In genomic region chr8:71468001-71468400, GRCm38 (mm10) we compare ENCODE assay signal across 23 mouse cellular contexts. TPM values are rescaled to one million over a fixed set of nuclear protein-coding genes. Genes with fewer than 3 reads are reported as not detected.
A peak's percentile ranks its signal among the peaks of the same experiment; 100 is the strongest.
DNase-seq lines count a peak whose midpoint lies in the region; ATAC-seq and TF ChIP-seq lines count a peak whose summit lies in the region.
"Had no signal": no experiment of that assay in that cellular context is flagged by ENCODE, and none has a peak within 500 bp of the region (broad histone marks: within the 10 kb centered on the region; RNA-seq: fewer than 3 reads in every experiment).

No protein-coding gene starts in this region.

- no peaks in the 10 kb centered on the region for H3K27me3 ChIP-seq in hindbrain, embryonic 10.5 days (ENCODE audit: insufficient read depth, poor library complexity, severe bottlenecking)
- H3K27me3 ChIP-seq in hindbrain, embryonic 12.5 days, result no peaks in the 10 kb centered on the region
- no peaks in the 10 kb centered on the region for H3K27me3 ChIP-seq in liver, embryonic 15.5 days
- no peaks in the 10 kb centered on the region for H3K27me3 ChIP-seq in liver, embryonic 12.5 days (replicated peaks)
- H3K27me3 ChIP-seq in testis, adult 2 months (ENCODE audit: control insufficient read depth, insufficient read depth, low read length), result no peaks in the 10 kb centered on the region
- H3K27me3 ChIP-seq: embryonic facial prominence, embryonic 15.5 days; forebrain, embryonic 13.5 days; heart, embryonic 15.5 days; hindbrain, embryonic 13.5 days; lung, embryonic 15.5 days had no signal

- peak; percentile 15 for DNase-seq in cerebellum, adult 11 months
- DNase-seq in hindbrain, embryonic 10.5 days (ENCODE audit: low spot score), result no peak
- DNase-seq in testis, postnatal 10 days (ENCODE audit: low spot score), result no peak
- DNase-seq: adrenal gland, adult 8-10 months; gastrocnemius, postnatal 10 days; kidney, adult 2 months; kidney, postnatal 10 days; liver; thymus, postnatal 14 days had no signal

- H3K4me1 ChIP-seq in hindbrain, embryonic 10.5 days (replicated peaks), result peaks cover 46% of the 10 kb centered on the region
- peaks cover 32% of the 10 kb centered on the region for H3K4me1 ChIP-seq in hindbrain, embryonic 12.5 days
- H3K4me1 ChIP-seq in liver, embryonic 15.5 days (replicated peaks), result peaks cover 51% of the 10 kb centered on the region
- H3K4me1 ChIP-seq in liver, embryonic 12.5 days, result peaks cover 51% of the 10 kb centered on the region
- H3K4me1 ChIP-seq in testis, adult 2 months (ENCODE audit: control insufficient read depth, insufficient read depth, low read length), result peaks cover 21% of the 10 kb centered on the region

- H3K4me2 ChIP-seq in hindbrain, embryonic 12.5 days (replicated peaks), result no peak overlapping the region
- 0 out of 2 replicates have a peak overlapping the region, but pooled peaks have one; percentile 60 for H3K4me2 ChIP-seq in liver, embryonic 15.5 days
- H3K4me2 ChIP-seq in liver, embryonic 12.5 days, result no peak overlapping the region

- TF ChIP-seq CTCF in testis, adult 2 months (IDR thresholded peaks at IDR 0.05; ENCODE audit: control insufficient read depth, insufficient read depth, insufficient replicate concordance, low read depth, low read length), result no peak

- 93% methylated on average over 1 of the region's 1 CpGs for WGBS in hindbrain, embryonic 10.5 days
- 88% methylated on average over 1 of the region's 1 CpGs for WGBS in hindbrain, embryonic 12.5 days
- 66% methylated on average over 1 of the region's 1 CpGs for WGBS in liver, embryonic 15.5 days (ENCODE audit: insufficient replicate concordance)
- 64% methylated on average over 1 of the region's 1 CpGs for WGBS in liver, embryonic 12.5 days (ENCODE audit: insufficient replicate concordance)

- no peak overlapping the region for H3K9ac ChIP-seq in hindbrain, embryonic 12.5 days
- H3K9ac ChIP-seq in liver, embryonic 15.5 days, result no peak overlapping the region
- no peak overlapping the region for H3K9ac ChIP-seq in liver, embryonic 12.5 days
- H3K9ac ChIP-seq: embryonic facial prominence, embryonic 15.5 days; forebrain, embryonic 13.5 days; heart, embryonic 15.5 days; hindbrain, embryonic 13.5 days; lung, embryonic 15.5 days had no signal

- H3K36me3 ChIP-seq in hindbrain, embryonic 10.5 days, result peaks cover 41% of the 10 kb centered on the region
- H3K36me3 ChIP-seq in hindbrain, embryonic 12.5 days, result peaks cover 20% of the 10 kb centered on the region
- peaks cover 33% of the 10 kb centered on the region for H3K36me3 ChIP-seq in liver, embryonic 15.5 days (replicated peaks)
- H3K36me3 ChIP-seq in liver, embryonic 12.5 days, result peaks cover 45% of the 10 kb centered on the region
- H3K36me3 ChIP-seq in testis, adult 2 months (ENCODE audit: control insufficient read depth, insufficient read depth, low read length), result no peaks in the 10 kb centered on the region

- no peaks in the 10 kb centered on the region for H3K9me3 ChIP-seq in hindbrain, embryonic 10.5 days
- no peaks in the 10 kb centered on the region for H3K9me3 ChIP-seq in hindbrain, embryonic 12.5 days (replicated peaks)
- H3K9me3 ChIP-seq in liver, embryonic 15.5 days (replicated peaks), result no peaks in the 10 kb centered on the region
- no peaks in the 10 kb centered on the region for H3K9me3 ChIP-seq in liver, embryonic 12.5 days (replicated peaks)
- H3K9me3 ChIP-seq: embryonic facial prominence, embryonic 10.5 days; embryonic facial prominence, embryonic 15.5 days; forebrain, embryonic 13.5 days; G1E; heart, embryonic 10.5 days; heart, embryonic 15.5 days; hindbrain, embryonic 13.5 days; lung, embryonic 15.5 days; midbrain, embryonic 10.5 days had no signal

- no peak for TF ChIP-seq POLR2A in testis, adult 2 months (IDR thresholded peaks at IDR 0.05; ENCODE audit: control insufficient read depth, low read depth, low read length)

- no peak for ATAC-seq in cerebellum, adult (ENCODE audit: insufficient number of reproducible peaks, low FRiP score, low TSS enrichment)
- ATAC-seq in hindbrain, embryonic 12.5 days (ENCODE audit: low FRiP score), result no peak
- no peak for ATAC-seq in liver, embryonic 15.5 days (ENCODE audit: insufficient read depth)
- no peak for ATAC-seq in liver, embryonic 12.5 days

- H3K4me3 ChIP-seq in hindbrain, embryonic 10.5 days, result 0 out of 2 replicates have a peak overlapping the region, but pooled peaks have one; percentile 2
- no peak overlapping the region for H3K4me3 ChIP-seq in hindbrain, embryonic 12.5 days
- no peak overlapping the region for H3K4me3 ChIP-seq in liver, embryonic 15.5 days (replicated peaks)
- no peak overlapping the region for H3K4me3 ChIP-seq in liver, embryonic 12.5 days
- peak overlapping the region; percentile 88; the same call in 1 of the 2 replicates for H3K4me3 ChIP-seq in testis, adult 2 months (ENCODE audit: control insufficient read depth, low read depth, low read length)

- no peak overlapping the region for H3K27ac ChIP-seq in hindbrain, embryonic 10.5 days
- no peak overlapping the region for H3K27ac ChIP-seq in hindbrain, embryonic 12.5 days
- no peak overlapping the region for H3K27ac ChIP-seq in liver, embryonic 15.5 days (replicated peaks)
- H3K27ac ChIP-seq in liver, embryonic 12.5 days, result no peak overlapping the region
- H3K27ac ChIP-seq in testis, adult 2 months (ENCODE audit: control insufficient read depth, insufficient read depth, low read depth, low read length), result no peak overlapping the region
- H3K27ac ChIP-seq: embryonic facial prominence, embryonic 15.5 days; heart, embryonic 15.5 days; lung, embryonic 15.5 days had no signal

RNA-seq across cellular contexts. Expression of gene Dda1, which starts 1.0 kb away (rescaled TPM):
- polyA plus RNA-seq in hindbrain, embryonic 10.5 days (2016; fragmentation: Nextera tagmentation; extraction: Ambion mirVana), result 147 and 169 TPM in 2 replicates
- 155 and 161 TPM in 2 replicates for polyA plus RNA-seq in hindbrain, embryonic 12.5 days (2016; fragmentation: Nextera tagmentation; extraction: Ambion mirVana)
- 38.3 and 42.6 TPM in 2 replicates for polyA plus RNA-seq in liver, embryonic 15.5 days (2015; fragmentation: Nextera tagmentation; extraction: Ambion mirVana)
- polyA plus RNA-seq in liver, embryonic 12.5 days (2016; fragmentation: Nextera tagmentation; extraction: Ambion mirVana), result 60.6 and 63.1 TPM in 2 replicates
- 136 and 152 TPM in 2 replicates for polyA plus RNA-seq in testis, adult 2 months (2012; rRNA removed)

RNA-seq across cellular contexts. Expression of gene Mrpl34, which starts 3.2 kb away (rescaled TPM):
- 221 and 249 TPM in 2 replicates for polyA plus RNA-seq in hindbrain, embryonic 10.5 days (2016; fragmentation: Nextera tagmentation; extraction: Ambion mirVana)
- 194 and 214 TPM in 2 replicates for polyA plus RNA-seq in hindbrain, embryonic 12.5 days (2016; fragmentation: Nextera tagmentation; extraction: Ambion mirVana)
- 81.2 and 96.6 TPM in 2 replicates for polyA plus RNA-seq in liver, embryonic 15.5 days (2015; fragmentation: Nextera tagmentation; extraction: Ambion mirVana)
- polyA plus RNA-seq in liver, embryonic 12.5 days (2016; fragmentation: Nextera tagmentation; extraction: Ambion mirVana), result 168 and 173 TPM in 2 replicates
- polyA plus RNA-seq in testis, adult 2 months (2012; rRNA removed), result 14.2 and 19.5 TPM in 2 replicates

RNA-seq across cellular contexts. Expression of gene Abhd8, which starts 4.5 kb away (rescaled TPM):
- 76.3 and 88.4 TPM in 2 replicates for polyA plus RNA-seq in hindbrain, embryonic 10.5 days (2016; fragmentation: Nextera tagmentation; extraction: Ambion mirVana)
- polyA plus RNA-seq in hindbrain, embryonic 12.5 days (2016; fragmentation: Nextera tagmentation; extraction: Ambion mirVana), result 107 and 108 TPM in 2 replicates
- polyA plus RNA-seq in liver, embryonic 15.5 days (2015; fragmentation: Nextera tagmentation; extraction: Ambion mirVana), result 9.1 and 9.2 TPM in 2 replicates
- 16.0 and 17.4 TPM in 2 replicates for polyA plus RNA-seq in liver, embryonic 12.5 days (2016; fragmentation: Nextera tagmentation; extraction: Ambion mirVana)
- 231 and 283 TPM in 2 replicates for polyA plus RNA-seq in testis, adult 2 months (2012; rRNA removed)

RNA-seq across cellular contexts. Expression of gene Ano8, which starts 17.8 kb away (rescaled TPM):
- 3.3 and 6.8 TPM in 2 replicates for polyA plus RNA-seq in hindbrain, embryonic 10.5 days (2016; fragmentation: Nextera tagmentation; extraction: Ambion mirVana)
- 18.0 and 19.6 TPM in 2 replicates for polyA plus RNA-seq in hindbrain, embryonic 12.5 days (2016; fragmentation: Nextera tagmentation; extraction: Ambion mirVana)
- polyA plus RNA-seq in liver, embryonic 15.5 days (2015; fragmentation: Nextera tagmentation; extraction: Ambion mirVana), result 0.15 and 0.20 TPM in 2 replicates
- polyA plus RNA-seq in liver, embryonic 12.5 days (2016; fragmentation: Nextera tagmentation; extraction: Ambion mirVana), result 1.2 TPM in 2 replicates
- 0.99 and 1.2 TPM in 2 replicates for polyA plus RNA-seq in testis, adult 2 months (2012; rRNA removed)

RNA-seq across cellular contexts. Expression of gene Gtpbp3, which starts 19.9 kb away (rescaled TPM):
- polyA plus RNA-seq in hindbrain, embryonic 10.5 days (2016; fragmentation: Nextera tagmentation; extraction: Ambion mirVana), result 18.2 and 22.5 TPM in 2 replicates
- 15.3 and 16.5 TPM in 2 replicates for polyA plus RNA-seq in hindbrain, embryonic 12.5 days (2016; fragmentation: Nextera tagmentation; extraction: Ambion mirVana)
- polyA plus RNA-seq in liver, embryonic 15.5 days (2015; fragmentation: Nextera tagmentation; extraction: Ambion mirVana), result 4.2 and 5.1 TPM in 2 replicates
- 9.3 and 9.6 TPM in 2 replicates for polyA plus RNA-seq in liver, embryonic 12.5 days (2016; fragmentation: Nextera tagmentation; extraction: Ambion mirVana)
- polyA plus RNA-seq in testis, adult 2 months (2012; rRNA removed), result 6.1 and 6.3 TPM in 2 replicates

Comparison
In these comparisons a context has a peak if more than half of its experiments do, and no peak if none do; other contexts are left out.
1. H3K4me3 ChIP-seq: peak in hindbrain, embryonic 10.5 days (single experiment) and testis, adult 2 months (single experiment); none in hindbrain, embryonic 12.5 days (single experiment), liver, embryonic 15.5 days (single experiment) and liver, embryonic 12.5 days (single experiment).